Mouse (Mus musculus) layer of hippocampus, postnatal 36 days (tissue): ENCODE results near the gene Ryr3. TPM values are rescaled to one million over a fixed set of nuclear protein-coding genes. Genes with fewer than 3 reads are reported as not detected.
"Not testable (repeated sequence)": the region's sequence is repeated elsewhere in the genome, so short reads cannot be mapped to it uniquely, and the experiment has no call there.

ENCODE experiments used
- DNase-seq, 2 experiments: peaks; one replicate each; pipeline ENCODE4 v3.0.0; 2022
- total RNA-seq, 2 experiments: library from RNA; stranded (reverse); gene quantifications; 2 replicates each; pipeline ENCODE4 v1.2.3; 2021

Gene Ryr3
- total RNA-seq, 2 experiments from 2014 or later: 70.0 to 81.5 TPM

DNA sequence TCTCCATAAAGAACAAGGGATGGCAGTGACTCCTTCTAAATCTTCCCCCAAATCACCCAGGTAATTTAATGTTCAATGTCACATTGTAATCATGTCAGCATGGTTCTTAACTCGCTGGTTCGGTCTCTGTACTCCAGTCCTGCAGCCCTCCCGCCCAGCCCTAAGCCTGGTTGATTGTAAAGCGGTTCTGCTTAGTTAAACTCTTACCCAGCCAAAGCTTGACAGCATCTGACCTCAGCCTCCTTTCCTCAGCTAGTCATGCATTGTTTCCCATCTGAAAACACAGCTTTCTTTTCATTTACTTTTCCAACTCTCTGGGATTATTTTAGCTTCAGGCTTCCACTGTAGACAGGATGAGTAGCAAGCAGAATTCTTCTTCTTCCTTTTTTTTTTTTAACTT, 121.7 kb downstream of the Ryr3 start:
- no peak for DNase-seq

GRCm38 (mm10) chr2:113094088-113094487, 122.8 kb downstream of the Ryr3 start:
- no peak for DNase-seq

GRCm38 (mm10) chr2:113092756-113093155, 124.1 kb downstream of the Ryr3 start:
- no peak for DNase-seq

GRCm38 (mm10) chr2:113091316-113091715, 125.6 kb downstream of the Ryr3 start:
- not testable (repeated sequence) for DNase-seq

- DNase-seq: no peak
Observed at GRCm38 (mm10) chr2:113076396-113076795, 140.5 kb downstream of the Ryr3 start.

DNA sequence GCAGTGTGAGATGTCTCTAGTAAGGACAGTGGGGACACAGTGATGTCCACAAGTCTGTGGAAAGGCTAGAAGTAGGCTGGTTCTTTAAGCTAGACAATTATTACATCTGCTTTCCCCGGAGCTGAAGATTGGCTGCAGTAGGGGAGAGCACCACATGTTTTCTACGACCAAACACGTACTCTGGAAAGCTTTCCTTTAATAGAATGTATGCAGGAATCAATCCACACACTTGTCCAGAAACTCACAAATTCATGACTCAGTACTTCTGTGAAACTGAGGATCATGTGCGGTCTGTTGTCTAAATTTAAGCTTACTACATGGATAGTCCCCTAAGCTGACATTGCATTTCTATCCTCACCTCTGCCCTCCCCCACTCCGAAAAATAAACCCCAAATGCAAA, 157.5 kb downstream of the Ryr3 start:
- DNase-seq: no peak

DNA sequence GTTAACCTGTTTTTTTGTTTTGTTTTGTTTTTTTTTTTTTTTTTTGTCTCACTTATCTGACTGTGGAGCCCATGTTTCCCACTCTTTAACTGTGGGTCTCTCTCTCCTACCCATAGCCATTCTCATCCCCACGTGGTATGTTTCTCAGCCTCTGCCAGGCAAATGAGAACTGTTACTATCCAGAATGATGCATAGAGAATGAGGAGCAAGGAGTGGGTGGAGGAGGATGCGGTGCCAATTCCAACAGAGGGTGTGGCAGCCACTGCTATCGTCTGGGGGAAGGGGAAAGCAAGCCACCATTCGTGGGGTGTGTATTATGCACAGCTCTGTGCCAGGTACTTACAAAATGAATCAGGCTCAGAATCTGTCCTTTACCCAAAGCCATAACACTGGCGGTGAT, 158.0 kb downstream of the Ryr3 start:
- peak; percentile 68 to 75 for DNase-seq

DNA sequence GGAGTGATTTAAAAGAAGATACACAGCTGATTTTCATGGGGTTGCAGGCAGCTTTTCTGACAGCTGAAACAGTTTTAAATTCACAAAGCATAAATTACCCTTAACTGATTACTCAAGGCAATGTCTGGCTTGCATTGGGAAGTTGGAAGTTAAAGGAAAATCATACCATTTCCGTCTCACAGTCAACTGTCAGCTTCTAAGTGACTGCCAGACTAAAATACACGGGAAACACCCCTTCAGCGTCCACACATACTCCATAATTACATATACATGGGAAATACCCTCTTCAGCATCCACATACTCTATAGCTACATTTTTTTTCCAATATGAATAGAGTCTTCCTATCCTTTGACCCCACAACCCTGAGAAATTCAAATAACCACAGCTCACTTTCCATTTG, 158.8 kb downstream of the Ryr3 start:
- DNase-seq: no peak

- DNase-seq: no peak
Observed at GRCm38 (mm10) chr2:113055591-113055990, 161.3 kb downstream of the Ryr3 start.

- DNase-seq: no peak
Observed at GRCm38 (mm10) chr2:113049831-113050230, 167.1 kb downstream of the Ryr3 start.

- DNase-seq: no peak
Observed at GRCm38 (mm10) chr2:113036550-113036949, 180.3 kb downstream of the Ryr3 start.

GRCm38 (mm10) chr2:113030689-113031088, 186.2 kb downstream of the Ryr3 start:
- DNase-seq: no peak

DNA sequence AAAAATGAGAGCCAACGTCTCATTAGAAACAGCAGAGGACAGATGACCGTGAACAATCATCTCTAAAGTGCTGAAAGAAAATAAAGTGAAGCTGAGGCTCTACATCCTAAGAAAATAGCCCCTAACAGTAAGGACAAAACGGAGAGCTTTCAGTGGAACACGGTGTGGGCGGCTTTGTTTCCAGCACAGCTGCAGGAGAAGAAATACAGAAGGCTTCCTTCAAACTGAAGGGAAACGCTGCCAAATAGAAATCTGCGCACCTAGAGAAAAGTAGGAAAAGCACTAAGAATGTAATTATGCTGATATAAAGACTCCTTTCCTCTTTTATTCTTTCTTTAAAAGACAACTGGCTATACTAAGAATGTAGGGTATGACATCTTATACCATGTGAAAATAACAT, 197.0 kb downstream of the Ryr3 start:
- no peak for DNase-seq

- DNase-seq: no peak
Observed at GRCm38 (mm10) chr2:113018278-113018677, 198.6 kb downstream of the Ryr3 start.

GRCm38 (mm10) chr2:113016236-113016635, 200.7 kb downstream of the Ryr3 start:
- no peak for DNase-seq

GRCm38 (mm10) chr2:113008961-113009740, 207.7 kb downstream of the Ryr3 start:
- DNase-seq: peak in 1 of 2 experiments; percentile 19

DNA sequence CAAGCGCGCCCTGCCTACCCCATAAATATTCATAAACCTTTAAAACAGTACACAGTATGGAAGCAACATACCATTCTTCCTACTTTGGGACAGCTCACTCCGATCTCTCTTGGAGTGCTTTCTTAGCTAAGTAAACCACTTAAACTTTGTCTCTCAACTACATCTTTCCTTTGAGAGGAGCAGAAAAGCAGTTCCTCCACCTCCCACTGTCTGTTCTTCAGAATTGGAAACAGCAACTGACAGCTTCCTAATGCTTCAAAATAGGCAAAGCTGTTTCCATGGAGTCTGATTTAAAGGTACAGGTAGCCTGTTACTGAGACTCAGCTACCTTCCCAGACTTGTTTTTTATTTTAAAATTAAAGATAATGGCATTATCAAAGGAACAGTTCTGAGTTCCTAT, 218.4 kb downstream of the Ryr3 start:
- no peak for DNase-seq

DNA sequence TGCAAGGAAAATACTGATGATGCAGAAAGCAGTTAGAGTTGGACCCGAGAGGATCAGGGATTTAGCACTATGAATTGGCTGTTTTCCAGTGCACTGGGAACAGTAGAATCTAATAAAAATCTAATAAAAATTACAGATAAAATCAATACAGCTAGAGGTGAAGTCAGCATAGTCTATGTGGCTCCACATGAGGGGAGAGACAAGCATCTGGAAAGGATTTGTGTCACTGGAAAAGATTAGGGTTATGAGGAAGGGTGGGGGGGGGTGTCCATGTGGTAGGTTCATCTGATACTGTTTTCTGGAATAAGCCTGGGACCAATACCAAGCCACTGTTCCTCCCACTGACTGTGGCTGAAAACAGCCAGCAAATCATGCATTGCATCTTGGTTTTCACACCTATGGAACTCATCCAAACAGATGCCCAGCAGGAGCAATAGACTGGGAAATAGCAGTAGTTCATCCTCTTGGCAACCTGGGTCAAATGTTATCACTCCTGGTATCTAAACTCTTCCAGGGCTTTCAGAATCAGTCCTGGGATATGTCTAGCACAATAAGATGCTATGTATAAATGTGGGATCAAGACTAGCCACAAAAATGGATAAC, 233.9 kb downstream of the Ryr3 start:
- no peak for DNase-seq

DNA sequence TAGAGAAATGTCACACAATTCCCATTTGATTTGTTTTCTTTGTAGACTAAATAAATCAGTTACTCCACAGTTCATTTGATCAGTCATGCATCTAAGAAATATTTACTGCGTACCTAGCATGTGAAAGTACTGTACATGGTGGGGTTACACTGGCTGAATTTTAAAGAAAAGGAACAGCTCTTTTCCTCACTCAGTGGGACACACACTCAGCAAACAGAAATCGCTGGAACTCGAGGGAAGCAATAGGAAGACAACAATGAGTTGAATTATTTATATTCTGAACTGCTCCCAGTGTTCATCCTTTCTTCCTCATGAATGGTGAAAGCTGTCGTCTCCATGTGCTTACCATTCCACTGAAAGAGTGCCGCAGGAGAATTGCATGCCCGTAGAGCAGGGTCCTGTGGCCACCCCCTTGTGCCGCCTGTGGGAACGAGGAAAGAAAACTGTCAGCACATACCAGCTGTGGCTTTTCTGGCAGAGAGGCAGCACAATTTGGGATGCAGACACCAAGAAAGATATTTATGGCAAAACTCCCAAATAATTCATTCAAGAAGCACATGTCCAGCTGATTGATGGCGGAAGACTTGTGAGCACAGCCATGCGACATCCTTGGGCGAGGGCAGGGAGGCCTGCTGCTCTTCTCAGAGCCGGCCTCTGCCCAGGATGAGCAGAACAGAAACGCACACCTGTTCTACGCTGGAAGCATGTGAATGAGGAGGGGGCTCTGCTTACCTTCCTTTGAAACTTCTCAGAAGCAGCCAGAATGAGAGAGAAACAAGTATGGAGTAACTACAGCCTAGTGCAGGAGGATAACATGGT, 249.9 kb downstream of the Ryr3 start:
- no peak for DNase-seq

- no peak for DNase-seq
Observed at GRCm38 (mm10) chr2:112948931-112949330, 268.0 kb downstream of the Ryr3 start.

GRCm38 (mm10) chr2:112931776-112932175, 285.1 kb downstream of the Ryr3 start:
- DNase-seq: no peak

DNA sequence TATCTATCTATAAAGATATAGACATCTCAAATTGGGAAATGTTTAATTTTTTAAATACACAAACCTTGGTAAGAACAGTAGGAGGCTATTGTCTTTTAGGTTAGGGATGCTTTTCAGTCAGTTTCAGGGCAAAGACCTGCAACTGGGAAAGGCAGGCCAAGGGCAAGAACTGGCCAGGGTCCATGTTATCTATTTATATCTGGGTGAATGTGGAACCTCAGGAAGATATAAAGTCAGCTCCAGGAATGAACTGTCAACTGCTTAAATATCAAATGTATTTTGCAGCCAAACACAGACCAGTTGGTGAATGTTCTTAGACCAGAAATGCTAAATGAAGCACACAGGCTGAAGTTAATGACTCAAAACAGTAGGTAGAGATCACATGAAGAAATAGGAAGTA, 303.1 kb downstream of the Ryr3 start:
- no peak for DNase-seq

DNA sequence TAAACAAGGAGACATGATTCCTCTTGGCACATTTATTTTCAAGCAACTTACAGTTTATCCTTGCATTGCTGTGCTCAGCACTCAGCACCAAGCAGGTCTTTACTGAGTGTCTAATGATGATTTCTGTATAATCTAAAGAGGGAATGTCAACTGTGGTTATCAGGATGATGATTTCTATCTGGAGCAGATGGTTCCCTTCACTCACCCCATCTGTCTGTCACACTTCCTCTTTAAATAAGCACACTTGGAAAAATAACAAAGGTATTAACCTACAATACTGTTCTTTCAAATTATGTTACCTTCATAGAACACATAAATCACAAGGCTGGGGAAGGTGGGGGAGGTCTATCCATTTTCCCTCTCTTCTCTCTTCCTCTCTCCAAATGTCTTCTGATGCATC, 304.3 kb downstream of the Ryr3 start:
- peak in 1 of 2 experiments; percentile 45 for DNase-seq
